Mouse (Mus musculus): ENCODE data around the gene Rpl39l. TPM values are rescaled to one million over a fixed set of nuclear protein-coding genes. Genes with fewer than 3 reads are reported as not detected.
"Not testable (repeated sequence)": the region's sequence is repeated elsewhere in the genome, so short reads cannot be mapped to it uniquely, and the experiment has no call there.

The Rpl39l gene
- total RNA-seq (2021), result not detected
- long read RNA-seq, experiment 1, result 0 reads
- long read RNA-seq, experiment 2, result 0 reads

DNA sequence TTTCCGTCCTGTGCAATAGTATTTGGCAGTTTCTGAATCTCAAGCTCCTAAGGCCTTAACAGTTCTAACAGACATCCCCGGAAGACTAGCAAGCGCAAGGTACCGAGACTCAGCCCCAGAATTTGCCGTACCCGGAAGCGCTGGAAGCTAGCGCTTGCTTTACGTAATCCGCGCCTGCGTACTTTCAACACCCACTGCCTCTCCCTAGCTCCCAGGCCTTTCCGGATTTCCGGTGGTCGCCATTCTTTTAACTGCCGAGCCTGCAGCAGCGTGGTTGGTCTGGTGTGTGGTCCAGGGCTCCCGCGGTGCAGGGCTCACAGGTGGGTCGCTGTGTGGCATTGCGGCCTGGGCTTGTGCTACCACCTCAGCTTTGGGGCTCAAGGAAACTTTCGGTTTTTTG is at the start of gene Rpl39l:
Gene Rpl39l (plus strand): TSS at position 222 of the 400 bp plus-strand sequence.
- DNase-seq, result no peak

DNA sequence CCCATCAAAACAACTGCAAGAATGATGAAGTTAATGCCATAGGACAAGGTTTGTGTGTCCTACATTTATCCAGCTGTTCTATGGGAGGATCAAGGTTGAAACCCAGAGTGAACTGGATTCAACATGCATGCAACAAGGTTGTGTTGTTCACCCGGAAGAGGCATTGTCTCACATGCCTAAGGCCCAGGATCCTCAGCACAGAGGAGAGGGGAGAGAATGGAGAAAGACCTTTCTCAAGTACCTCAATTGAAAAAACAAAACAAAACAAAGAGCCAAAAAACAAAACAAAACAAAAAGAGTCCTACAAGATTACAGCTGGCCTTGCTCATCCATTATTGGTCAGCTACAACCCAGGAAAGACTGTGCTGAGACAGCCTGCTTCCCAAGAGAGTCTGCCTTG is 42.4 kb upstream of the Rpl39l start:
- no peak for DNase-seq

DNA sequence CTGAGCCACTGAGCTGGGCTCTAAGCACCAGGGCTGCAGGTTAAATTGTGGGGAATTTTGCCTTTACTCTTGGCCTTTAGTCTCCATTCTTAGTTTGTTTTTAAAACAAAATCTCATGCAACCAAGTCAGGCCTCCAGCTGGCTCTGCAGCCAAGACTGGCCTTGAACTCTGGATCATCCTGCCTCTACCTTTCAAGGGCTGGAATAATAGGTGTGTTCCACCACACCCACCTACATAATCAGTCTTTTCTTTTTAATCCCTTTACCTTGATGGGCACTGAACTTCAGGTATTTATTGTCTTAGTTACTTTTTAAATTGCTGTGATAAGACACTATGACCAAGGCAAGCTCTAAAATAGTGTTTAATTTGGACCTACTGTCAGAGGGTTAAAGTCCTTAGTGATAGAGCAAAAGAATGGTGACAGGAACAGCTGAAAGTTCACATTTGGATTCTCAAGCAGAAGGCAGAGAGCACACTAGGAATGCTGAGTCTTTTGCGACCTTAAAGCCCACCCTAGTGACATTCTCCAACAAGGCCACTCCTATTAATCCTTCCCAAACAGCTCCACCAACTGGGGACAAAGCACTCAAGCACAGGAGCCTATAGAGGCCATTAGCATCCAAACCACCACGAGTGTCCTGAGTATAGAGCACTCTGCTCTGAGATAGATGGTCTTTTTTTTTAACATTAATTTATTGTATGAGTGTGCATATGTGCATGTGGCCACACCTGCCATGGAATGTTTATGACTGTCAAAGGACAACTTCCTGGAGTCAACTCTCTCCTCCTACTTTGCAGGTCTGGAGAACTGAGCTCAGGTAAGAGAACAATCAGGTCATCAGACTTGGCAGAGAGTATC is 40.7 kb upstream of the Rpl39l start:
- no peak for DNase-seq

DNA sequence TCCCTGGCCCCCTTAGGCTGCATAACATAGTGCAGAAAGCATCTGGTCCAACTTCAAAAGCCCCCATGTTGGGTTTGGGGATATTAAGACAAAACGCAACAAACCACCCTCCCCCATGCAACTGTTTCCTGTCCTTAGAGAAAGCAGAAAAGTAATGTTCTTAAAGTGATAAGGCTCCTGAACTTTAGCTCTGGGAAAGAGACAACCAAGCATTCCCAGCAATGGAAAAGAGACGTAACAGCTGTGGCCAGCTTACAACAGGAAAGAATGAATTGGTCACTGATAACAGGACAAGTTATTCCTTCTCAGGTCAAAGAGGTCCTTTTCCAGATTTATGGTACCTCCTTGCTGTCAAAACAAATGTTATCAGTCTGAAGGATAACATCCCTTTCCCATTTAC is 26.9 kb upstream of the Rpl39l start:
- no peak for DNase-seq

DNA sequence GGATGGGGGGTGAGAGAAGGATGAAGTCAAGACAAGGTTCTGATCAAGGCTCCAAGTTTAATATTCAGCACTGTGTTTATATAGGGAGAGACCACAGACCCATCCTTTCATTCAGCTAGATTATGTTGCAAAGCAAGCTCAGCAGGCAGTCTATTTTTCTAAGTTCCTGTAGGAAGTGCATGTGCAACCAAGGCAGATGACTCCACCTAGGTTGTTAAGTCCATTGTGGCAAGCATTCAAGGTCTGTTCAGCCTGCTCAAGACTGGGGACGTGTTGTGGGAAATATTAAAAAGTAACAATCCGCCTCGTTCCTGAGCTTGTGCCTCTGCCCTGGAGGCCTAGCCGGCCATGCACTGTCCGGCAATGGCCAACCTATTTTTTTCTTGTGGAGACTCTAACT is 22.6 kb upstream of the Rpl39l start:
- no peak for DNase-seq

DNA sequence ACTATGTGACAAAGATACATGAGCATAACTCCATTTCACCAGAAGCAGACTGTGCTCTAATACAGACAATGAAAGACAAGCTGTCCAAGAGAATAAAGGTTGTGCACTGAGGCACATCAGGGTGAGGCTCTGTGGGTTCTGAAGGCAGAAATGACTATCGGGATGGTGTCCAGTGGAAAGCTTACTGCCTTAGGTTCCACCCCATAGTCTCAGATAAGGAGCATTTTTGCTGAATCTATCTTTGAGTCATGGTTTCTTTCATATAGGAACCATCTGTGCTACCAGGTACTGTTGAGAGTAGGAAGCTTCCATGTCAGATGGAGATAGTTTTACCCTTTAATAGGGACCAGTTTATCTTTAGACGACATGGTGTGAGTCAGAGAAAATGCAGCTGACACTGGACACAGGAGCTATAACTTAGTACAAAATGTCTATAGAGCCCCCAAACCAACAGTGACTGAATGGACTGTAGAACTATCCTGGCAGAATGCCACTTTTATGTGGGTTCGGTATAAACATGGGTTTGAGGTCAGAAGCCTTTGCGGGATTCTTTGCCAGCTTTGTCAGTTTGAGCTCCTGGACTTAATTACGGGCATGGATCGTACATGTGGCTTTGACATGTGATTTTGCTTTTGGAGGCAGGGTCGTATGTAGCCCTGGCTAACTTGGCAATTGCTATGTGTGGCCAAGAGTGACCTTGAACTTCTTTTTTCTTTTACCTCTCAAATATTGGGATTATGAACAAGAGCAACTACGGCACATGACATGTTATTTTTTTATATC is 712 bp upstream of the Rpl39l start:
- DNase-seq, result no peak

DNA sequence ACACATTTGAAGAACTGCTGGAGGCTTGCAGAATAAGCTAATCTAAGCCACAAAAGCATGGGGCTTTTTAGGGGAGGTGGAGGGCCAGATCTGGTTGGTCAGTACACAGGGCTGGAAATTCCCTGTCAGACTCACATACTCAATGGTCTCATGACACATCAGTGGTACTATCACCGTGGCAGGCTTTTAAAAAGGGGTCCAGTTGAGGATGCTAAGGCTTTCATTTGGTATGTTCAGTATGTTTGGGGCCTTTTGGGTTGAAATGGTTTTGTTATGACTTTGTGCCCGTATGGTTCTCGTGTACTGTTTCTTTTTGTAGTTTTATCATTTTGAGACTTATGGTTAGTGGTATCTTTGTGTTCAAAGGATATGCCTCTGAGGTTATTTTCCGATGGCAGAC is 1.2 kb downstream of the Rpl39l start:
- no peak for DNase-seq

DNA sequence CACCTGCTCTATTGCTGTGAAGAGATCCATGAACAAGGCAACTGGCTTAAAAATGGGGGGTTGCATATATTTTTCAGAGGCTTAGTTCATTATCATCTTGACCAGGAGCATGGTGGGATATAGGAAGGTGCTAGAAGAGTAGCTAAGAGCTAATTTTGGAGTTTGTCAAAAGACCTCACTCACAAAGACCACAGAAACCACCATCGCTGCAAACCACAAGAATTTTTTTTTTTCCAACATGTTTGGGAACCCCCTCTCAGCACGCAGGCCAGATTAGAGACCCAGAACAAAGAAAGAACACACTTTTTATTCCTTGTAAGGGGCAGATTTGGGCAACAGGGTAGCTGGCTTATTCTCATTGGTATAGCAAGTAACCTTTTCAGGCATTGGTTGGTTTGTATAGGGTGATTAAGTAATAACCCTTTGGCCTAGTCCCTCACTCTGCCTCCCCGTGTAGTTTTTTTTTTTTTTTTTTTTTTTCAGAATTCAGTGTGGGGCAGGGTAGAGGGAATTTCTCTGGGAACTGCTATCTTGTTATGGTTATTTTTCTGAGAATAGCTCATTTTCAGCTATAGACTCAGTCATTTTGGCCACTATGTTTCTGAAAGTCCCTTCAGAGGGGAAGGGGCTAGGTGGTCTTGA is 2.3 kb downstream of the Rpl39l start:
- no peak for DNase-seq

DNA sequence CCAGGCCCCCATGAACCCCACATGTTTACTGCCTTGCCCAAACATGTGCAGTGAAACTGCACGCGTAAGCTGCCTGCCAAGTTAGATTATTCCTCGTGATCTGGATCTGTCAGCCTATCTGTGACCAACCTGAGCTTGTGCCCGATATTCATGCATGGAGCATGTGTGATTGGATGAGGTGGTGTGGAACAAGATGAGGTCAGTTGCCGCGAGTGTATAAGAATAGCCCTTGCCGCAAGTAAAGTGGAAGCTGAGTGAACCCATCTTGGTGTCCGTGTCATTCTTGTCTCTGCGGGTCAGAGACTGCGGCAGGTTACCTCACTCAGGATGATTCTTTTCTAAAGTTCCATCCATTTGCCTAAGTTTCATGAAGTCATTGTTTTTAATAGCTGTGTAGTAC is 17.4 kb downstream of the Rpl39l start:
- not testable (repeated sequence) for DNase-seq

DNA sequence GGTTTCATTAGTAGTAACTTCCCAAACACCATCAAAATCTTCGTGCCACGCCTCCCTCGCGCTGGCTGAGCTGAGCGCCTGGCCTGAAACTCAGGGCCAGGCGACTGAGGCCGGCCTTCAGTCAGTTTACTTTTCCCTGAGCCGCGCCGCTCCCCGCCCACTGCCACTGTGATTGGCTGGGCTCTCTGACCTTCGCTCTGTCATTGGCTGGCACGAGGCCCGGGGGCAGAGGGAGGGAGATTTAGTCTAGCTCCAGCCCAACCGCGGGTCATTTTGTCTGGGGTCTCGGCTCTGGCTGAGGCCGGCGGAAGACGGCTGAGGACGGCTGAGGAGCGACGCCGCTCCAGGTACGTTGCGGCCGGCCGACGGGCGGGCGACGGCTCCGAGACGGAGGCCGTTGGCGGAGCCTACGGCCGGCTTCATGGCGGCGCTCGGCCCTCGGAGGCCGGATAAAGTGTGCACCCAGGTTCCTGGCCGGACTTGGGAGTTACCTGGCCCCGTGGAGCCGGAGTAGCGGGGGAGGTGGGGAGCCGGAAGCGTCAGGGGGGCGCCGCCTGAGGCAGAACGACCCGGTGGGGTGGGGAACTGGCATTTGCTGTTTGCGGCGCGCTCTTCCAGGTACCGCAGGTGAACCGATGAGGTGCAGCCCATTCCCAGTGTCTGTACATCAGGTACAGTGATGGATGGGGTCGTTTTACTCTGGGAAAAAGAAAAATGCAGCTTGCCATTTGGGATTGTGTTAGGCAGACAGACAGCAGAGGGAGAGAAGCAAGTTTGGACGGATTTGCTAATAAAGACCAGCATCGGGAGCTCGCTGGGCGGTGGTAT is 22.9 kb downstream of the Rpl39l start, which contains the start of gene Atf7ip2:
Gene Atf7ip2 (plus strand): TSS at position 34 of the 828 bp plus-strand sequence.
- peak; percentile 96 for DNase-seq

DNA sequence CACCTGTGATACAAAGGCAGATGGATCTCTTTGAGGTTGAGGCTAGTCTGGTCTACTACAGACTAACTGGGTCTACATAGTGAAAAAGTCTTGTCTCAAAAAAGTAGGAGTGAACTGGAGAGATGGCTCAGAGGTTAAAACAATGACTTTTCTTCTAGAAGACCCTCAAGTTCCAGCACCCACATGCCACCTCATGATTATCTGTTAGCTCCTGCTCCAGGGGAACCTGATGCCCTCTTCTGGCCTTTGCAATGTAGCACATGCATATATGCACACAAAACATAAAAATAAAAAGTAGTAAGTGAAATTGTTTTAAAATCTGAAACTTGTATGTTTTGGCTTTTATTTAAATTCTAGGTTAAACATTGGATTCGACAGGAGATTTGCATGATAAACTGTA is 38.8 kb downstream of the Rpl39l start:
- no peak for DNase-seq

DNA sequence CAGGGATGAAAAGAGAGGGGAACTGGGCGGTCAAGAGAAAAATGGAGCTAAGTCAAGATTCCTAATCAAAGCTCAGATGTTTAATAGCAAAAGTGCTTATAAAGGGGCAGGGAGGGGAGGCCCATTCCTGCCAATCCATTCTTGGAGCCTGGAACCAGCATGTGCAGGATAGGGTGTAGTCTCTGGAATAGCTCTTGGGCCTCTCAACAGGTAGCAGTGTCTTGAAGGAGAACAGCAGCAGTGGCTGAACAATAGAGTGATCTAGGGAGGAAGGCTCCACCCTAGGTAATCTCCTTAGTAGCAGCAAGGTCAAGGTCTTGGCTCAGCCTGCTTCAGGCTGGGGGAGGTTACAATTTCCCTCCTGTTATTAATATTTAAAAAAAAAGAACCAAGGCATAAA is 46.3 kb downstream of the Rpl39l start:
- DNase-seq, result not testable (repeated sequence)

DNA sequence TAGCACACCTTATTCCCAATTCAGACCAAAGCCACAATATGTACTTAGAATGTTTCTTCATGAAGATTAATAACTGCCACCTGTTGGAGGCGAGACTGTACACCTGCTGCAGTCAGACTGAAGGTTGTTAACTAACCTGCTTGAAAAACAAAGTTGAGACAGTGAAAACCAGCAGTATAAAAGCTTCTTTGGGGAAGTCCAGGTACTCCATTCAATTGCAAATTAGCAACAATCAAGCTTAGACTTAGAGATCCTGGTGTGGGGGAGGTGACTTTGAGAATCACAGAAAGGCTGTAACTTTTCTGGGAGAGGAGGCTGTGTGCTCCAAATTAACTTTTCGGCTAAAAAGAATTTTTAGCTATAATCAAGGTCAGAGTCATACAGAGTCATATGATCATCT is 47.0 kb downstream of the Rpl39l start:
- not testable (repeated sequence) for DNase-seq

Other genes with a start within 250 kb of the Rpl39l start
- gene Grin2a, start 174.7 kb upstream of the Rpl39l start, total RNA-seq (2021), result 1 to 10 TPM in 1 of 2 experiments, under 1 TPM in 1; 0.69 to 1.5 TPM
- gene Atf7ip2, start 22.5 kb downstream of the Rpl39l start, total RNA-seq (2021), result under 1 TPM; 0.39 to 0.73 TPM
- 10 to 100 TPM in 1 of 2 experiments, 1 to 10 TPM in 1; 9.8 to 11.6 TPM for gene Emp2, start 143.7 kb downstream of the Rpl39l start, total RNA-seq (2021)
- under 1 TPM in 1 of 2 experiments, not detected in 1; 0.15 TPM for gene Tekt5, start 225.3 kb downstream of the Rpl39l start, total RNA-seq (2021)
- gene Nubp1, start 241.7 kb downstream of the Rpl39l start, total RNA-seq (2021), result 10 to 100 TPM; 22.2 to 23.3 TPM